Mouse (Mus musculus) hindbrain, embryonic 12.5 days (tissue): ENCODE data around the gene Crlf1. TPM values are rescaled to one million over a fixed set of nuclear protein-coding genes. Genes with fewer than 3 reads are reported as not detected.
A peak's percentile ranks its signal among the peaks of the same experiment; 100 is the strongest.

Experiments
- ATAC-seq: fragments of 200-750 bp; cut with Nextera tagmentation; 2 replicates; pipeline ENCODE4 v1.8.0; 2017; ENCODE audit warnings: moderate TSS enrichment; ENCODE audit not compliant: low FRiP score
- H3K27ac ChIP-seq: fragments of 300-500 bp; sonication (generic); 2 replicates; pipeline ENCODE4 v1.5.1; 2016; ENCODE audit warnings: mild to moderate bottlenecking
- H3K27me3 ChIP-seq: fragments of 300-500 bp; sonication (generic); 2 replicates; pipeline ENCODE4 v1.6.1; 2016; ENCODE audit warnings: mild to moderate bottlenecking
- H3K36me3 ChIP-seq: fragments of 300-500 bp; sonication (generic); 2 replicates; pipeline ENCODE4 v1.6.1; 2016; ENCODE audit warnings: mild to moderate bottlenecking
- H3K4me1 ChIP-seq: fragments of 300-500 bp; sonication (generic); 2 replicates; pipeline ENCODE4 v1.6.1; 2016
- H3K4me2 ChIP-seq: fragments of 300-500 bp; sonication (generic); replicated peaks from 2 replicates; pipeline ENCODE4 v1.6.1; 2016; ENCODE audit warnings: mild to moderate bottlenecking
- H3K4me3 ChIP-seq: fragments of 300-500 bp; sonication (generic); 2 replicates; pipeline ENCODE4 v1.5.1; 2016; ENCODE audit warnings: mild to moderate bottlenecking
- H3K9ac ChIP-seq: fragments of 300-500 bp; sonication (generic); 2 replicates; pipeline ENCODE4 v1.6.1; 2016; ENCODE audit warnings: mild to moderate bottlenecking, moderate library complexity
- H3K9me3 ChIP-seq: fragments of 300-500 bp; sonication (generic); replicated peaks from 2 replicates; pipeline ENCODE4 v1.6.1; 2016; ENCODE audit warnings: mild to moderate bottlenecking
- WGBS: fragments of 180-500 bp; shearing (Covaris S2); methylation state at CpG from one replicate; pipeline ENCODE4 v1.1.7; 2016; 5-methylcytosine and 5-hydroxymethylcytosine counted together
- polyA plus RNA-seq: library from polyadenylated mRNA; unstranded; fragments of >200 nt; fragmentation: Nextera tagmentation; extraction: Ambion mirVana; gene quantifications from 2 replicates; pipeline ENCODE4 v1.2.1, GENCODE M21; 2016

Crlf1 gene
- polyA plus RNA-seq, 1 experiment from 2014 or later, result 4.2 TPM

- H3K9me3 ChIP-seq, result no peaks in the 10 kb centered on the region
- H3K4me2 ChIP-seq, result no peak overlapping the region
- no peak overlapping the region for H3K27ac ChIP-seq
- H3K4me3 ChIP-seq, result no peak overlapping the region
- no peaks in the 10 kb centered on the region for H3K27me3 ChIP-seq
- peaks cover 5% of the 10 kb centered on the region for H3K4me1 ChIP-seq
- no peak for ATAC-seq
- H3K36me3 ChIP-seq, result peaks cover 3% of the 10 kb centered on the region; the same call in 1 of the 2 replicates
- WGBS, result 51% methylated on average over 2 of the region's 2 CpGs
- no peak overlapping the region for H3K9ac ChIP-seq
Measured at GRCm38 (mm10) chr8:70469938-70470337, 23.0 kb upstream of the Crlf1 start.

DNA sequence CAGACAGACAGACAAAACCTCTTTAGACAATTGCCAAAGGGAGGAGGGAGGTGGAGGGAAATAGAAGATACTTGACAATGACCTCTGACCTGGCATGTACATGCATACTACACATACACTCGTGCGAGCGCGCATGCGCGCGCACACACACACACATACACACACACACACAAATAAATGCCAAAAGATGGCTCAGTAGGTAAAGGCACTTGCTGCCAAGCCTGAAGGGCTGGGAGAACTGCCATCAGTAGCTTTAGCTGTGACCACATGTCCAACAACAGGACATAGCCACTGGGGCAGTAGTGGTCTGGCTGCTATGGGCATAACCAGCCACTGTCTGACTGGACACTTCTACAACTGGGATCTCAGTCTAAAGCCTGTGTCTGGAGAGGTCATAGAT is 21.1 kb upstream of the Crlf1 start:
- Histone ChIP-seq H3K4me1 (peaks cover 11% of the 10 kb centered on the region), H3K9me3 (no peaks in the 10 kb centered on the region), H3K4me3 (no peak overlapping the region), H3K27me3 (no peaks in the 10 kb centered on the region), H3K36me3 (no peaks in the 10 kb centered on the region), H3K27ac (no peak overlapping the region), H3K4me2 (no peak overlapping the region), H3K9ac (no peak overlapping the region)
- 98% methylated on average over 7 of the region's 7 CpGs for WGBS
- no peak for ATAC-seq

DNA sequence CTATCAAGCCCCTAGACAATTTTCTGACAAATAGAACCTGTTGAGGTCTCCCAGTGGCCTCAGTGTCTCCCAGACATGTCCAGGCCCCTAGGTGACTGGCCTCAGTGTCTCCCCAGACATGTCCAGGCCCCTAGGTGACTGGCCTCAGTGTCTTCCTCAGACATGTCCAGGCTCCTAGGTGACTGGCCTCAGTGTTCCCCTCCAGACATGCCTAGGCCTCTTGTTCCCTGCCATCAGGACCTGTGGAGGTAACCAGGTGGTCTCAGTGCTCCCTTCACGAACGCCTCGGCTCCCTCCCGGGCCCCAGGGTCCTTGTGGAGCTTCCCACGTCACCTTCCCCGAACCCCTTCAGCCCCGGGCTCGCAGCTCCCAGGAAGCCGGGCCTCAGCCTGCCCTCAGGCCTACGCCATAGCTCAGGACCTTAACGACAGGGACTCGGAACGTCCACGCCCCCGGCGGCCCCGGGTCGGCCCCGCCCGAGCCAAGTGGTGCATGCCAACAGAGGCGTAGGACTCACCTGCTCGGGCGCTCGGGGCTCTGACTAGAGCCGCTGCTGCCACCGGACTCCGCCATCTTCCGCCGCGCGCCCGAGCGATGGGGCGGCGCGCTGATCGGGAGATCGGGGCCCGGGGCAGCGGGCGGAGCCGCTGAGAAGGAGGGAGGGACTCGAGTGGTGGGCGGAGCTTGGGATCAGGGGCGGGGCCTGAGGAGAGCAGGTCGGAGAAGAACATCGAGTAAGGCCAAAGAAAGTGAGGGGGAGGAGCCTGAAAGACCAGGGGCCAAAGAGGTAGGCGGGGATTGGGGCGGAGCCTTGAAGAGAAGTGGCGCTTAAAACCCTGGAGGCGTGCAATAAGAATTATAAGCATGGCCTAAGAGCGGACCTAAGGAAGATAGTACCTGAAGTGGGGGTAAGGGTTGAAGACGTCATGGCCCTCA is 16.4 kb upstream of the Crlf1 start, which contains the start of gene Klhl26:
Gene Klhl26, minus strand, starts transcription at position 636 of the 936 bp plus-strand sequence.
- Histone ChIP-seq H3K27me3 (peaks cover 26% of the 10 kb centered on the region), H3K27ac (peak within 1 kb of the TSS; percentile 40; the same call in 1 of the 2 replicates), H3K36me3 (no peaks in the 10 kb centered on the region), H3K4me3 (peak within 1 kb of the TSS; percentile 82), H3K9ac (peak within 1 kb of the TSS; percentile 85), H3K9me3 (no peaks in the 10 kb centered on the region), H3K4me1 (peaks cover 6% of the 10 kb centered on the region), H3K4me2 (peak within 1 kb of the TSS; percentile 81)
- peak; percentile 81 for ATAC-seq
- under 1% methylated on average over 51 of the region's 53 CpGs for WGBS

GRCm38 (mm10) chr8:70477269-70477982 is 15.5 kb upstream of the Crlf1 start:
- Histone ChIP-seq H3K9ac (0 out of 2 replicates have a peak overlapping the region, but pooled peaks have one; percentile 85), H3K4me3 (peak overlapping the region; percentile 82), H3K4me1 (peaks cover 6% of the 10 kb centered on the region), H3K27ac (no peak overlapping the region), H3K9me3 (no peaks in the 10 kb centered on the region), H3K27me3 (peaks cover 34% of the 10 kb centered on the region), H3K36me3 (no peaks in the 10 kb centered on the region), H3K4me2 (peak overlapping the region; percentile 81)
- 2% methylated on average over 21 of the region's 21 CpGs for WGBS
- ATAC-seq, result peak; percentile 23

- H3K27me3 ChIP-seq, result peaks cover 78% of the 10 kb centered on the region
- H3K9me3 ChIP-seq, result no peaks in the 10 kb centered on the region
- H3K4me1 ChIP-seq, result peaks cover 7% of the 10 kb centered on the region
- no peak overlapping the region for H3K4me3 ChIP-seq
- ATAC-seq, result no peak
- 66% methylated on average over 3 of the region's 3 CpGs for WGBS
- H3K36me3 ChIP-seq, result no peaks in the 10 kb centered on the region
- H3K9ac ChIP-seq, result no peak overlapping the region
- H3K4me2 ChIP-seq, result no peak overlapping the region
- no peak overlapping the region for H3K27ac ChIP-seq
Measured at GRCm38 (mm10) chr8:70481908-70482307, 11.1 kb upstream of the Crlf1 start.

DNA sequence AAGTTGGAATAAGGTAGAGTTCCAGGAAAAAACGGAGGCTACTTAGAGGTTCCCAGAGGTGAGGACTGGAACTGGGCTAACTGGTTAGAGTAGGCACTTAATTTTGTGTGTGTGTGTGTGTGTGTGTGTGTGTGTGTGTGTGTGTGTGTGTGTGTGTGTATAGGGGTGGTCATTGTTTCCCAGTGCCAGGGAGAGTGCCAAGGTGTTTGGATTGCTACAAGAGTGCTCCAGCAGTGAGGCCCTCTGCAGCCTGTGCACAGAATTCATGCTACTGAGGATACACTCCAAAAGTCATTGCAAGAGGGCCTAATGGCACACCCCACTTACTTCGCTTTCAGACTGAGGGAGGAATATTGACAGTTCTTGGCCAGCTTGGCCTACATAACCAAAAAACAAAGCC is 10.0 kb upstream of the Crlf1 start:
- Histone ChIP-seq H3K36me3 (no peaks in the 10 kb centered on the region), H3K4me1 (peaks cover 14% of the 10 kb centered on the region), H3K4me3 (no peak overlapping the region), H3K9me3 (no peaks in the 10 kb centered on the region), H3K27me3 (peaks cover 83% of the 10 kb centered on the region), H3K9ac (no peak overlapping the region), H3K27ac (no peak overlapping the region), H3K4me2 (no peak overlapping the region)
- 56% methylated on average over 2 of the region's 2 CpGs for WGBS
- ATAC-seq, result no peak

DNA sequence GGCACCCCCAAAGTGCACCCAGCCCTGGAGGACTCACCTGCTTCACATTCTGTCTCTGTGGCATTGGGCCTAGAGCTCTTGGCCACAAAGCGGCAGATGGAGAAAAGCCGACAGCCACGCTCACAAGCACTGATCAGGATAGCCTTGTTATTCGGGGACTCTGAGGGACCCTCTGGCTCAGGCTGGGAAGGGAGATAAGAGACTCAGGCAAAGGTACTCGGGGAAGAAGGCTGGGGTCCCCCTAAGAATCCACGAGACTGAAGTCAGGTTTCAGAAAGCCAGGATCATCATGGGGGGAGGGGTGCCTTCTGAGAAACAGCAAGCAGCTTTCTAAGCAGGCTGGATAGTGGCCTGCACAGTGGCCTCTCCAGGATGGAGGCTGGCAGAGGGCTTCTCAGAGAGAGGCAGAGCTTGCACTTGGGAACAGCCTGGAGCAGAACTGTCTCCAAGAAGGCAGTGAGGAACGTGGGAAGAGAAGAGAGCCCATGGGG is 6.7 kb upstream of the Crlf1 start:
- Histone ChIP-seq H3K4me2 (peak overlapping the region; percentile 70), H3K9ac (peak overlapping the region; percentile 69; the same call in 1 of the 2 replicates), H3K4me1 (peaks cover 33% of the 10 kb centered on the region), H3K9me3 (no peaks in the 10 kb centered on the region), H3K4me3 (peak overlapping the region; percentile 45; the same call in 1 of the 2 replicates), H3K27me3 (peaks cover 98% of the 10 kb centered on the region), H3K27ac (no peak overlapping the region), H3K36me3 (no peaks in the 10 kb centered on the region)
- no peak for ATAC-seq
- 51% methylated on average over 7 of the region's 7 CpGs for whole genome bisulfite sequencing

DNA sequence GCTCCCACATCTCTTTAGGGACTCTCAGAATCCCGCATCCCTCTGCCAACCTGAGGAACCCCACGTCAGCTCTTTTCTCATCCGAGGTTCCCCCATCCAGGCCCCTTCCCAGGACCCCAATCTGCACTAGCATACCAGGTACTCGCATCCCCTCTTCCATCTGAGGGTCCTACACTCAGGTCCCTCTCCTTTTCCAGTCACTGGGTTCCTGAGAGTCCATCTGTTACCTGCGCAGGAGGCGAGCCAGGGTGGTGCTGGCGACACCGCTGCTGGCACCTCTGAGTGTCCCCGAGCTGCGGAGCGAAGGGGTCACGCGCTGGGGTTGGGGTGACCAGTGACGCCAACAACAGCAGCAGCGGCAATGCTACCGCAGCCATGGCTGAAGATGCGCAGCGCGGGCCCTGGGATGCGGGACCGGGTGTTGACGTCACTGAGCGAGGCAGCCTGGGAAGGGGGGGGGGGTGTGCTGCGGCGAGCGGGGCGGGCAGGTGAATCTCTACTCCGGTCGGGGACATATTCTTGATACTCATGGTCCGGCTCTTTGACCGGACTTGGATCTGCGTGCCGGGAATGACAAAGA is 5.9 kb upstream of the Crlf1 start, which contains the start of gene Tmem59l:
Gene Tmem59l, minus strand, starts transcription at position 418 of the 580 bp plus-strand sequence.
- ATAC-seq, result peak; percentile 51; the same call in 1 of the 2 replicates
- peaks cover 99% of the 10 kb centered on the region for H3K27me3 ChIP-seq
- H3K9ac ChIP-seq, result peak within 1 kb of the TSS; percentile 69
- no peaks in the 10 kb centered on the region for H3K36me3 ChIP-seq
- H3K4me2 ChIP-seq, result peak within 1 kb of the TSS; percentile 70
- H3K4me1 ChIP-seq, result peaks cover 33% of the 10 kb centered on the region
- H3K4me3 ChIP-seq, result peak within 1 kb of the TSS; percentile 45
- no peak within 1 kb of the TSS for H3K27ac ChIP-seq
- H3K9me3 ChIP-seq, result no peaks in the 10 kb centered on the region
- WGBS, result 3% methylated on average over 33 of the region's 33 CpGs

GRCm38 (mm10) chr8:70487993-70488796 is 4.8 kb upstream of the Crlf1 start:
- peaks cover 100% of the 10 kb centered on the region for H3K27me3 ChIP-seq
- H3K27ac ChIP-seq, result no peak overlapping the region
- H3K4me1 ChIP-seq, result peaks cover 44% of the 10 kb centered on the region
- H3K36me3 ChIP-seq, result no peaks in the 10 kb centered on the region
- ATAC-seq, result no peak
- H3K9ac ChIP-seq, result 0 out of 2 replicates have a peak overlapping the region, but pooled peaks have one; percentile 39
- 1% methylated on average over 55 of the region's 55 CpGs for WGBS
- peak overlapping the region; percentile 25 for H3K4me3 ChIP-seq
- H3K4me2 ChIP-seq, result peak overlapping the region; percentile 70
- no peaks in the 10 kb centered on the region for H3K9me3 ChIP-seq

DNA sequence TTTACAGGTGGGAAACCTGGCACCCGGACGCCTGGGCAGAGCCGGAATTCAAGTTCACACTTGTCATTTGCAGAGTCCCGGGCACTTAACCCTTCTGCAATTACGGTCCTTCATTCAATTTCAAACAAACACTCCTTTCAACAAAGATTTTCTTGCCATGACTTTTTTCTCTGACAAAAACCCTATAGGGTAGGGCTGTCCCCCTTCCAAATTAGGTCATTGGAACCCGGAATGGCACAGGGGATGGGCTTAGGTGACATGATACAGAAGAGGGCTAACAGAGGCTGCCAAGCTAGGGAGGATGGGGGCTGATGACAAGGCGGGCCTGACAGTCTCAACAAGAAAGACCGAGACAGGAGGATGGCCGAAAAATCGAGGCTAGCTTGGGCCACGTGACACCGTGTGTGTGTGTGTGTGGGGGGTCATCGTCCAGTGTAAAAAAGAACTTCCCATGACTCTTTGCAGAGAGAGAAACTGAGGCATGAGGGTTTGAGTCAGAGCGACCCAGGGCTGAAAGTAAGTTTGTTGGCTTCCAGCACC is 4.0 kb upstream of the Crlf1 start:
- peak overlapping the region; percentile 20; the same call in 1 of the 2 replicates for H3K4me3 ChIP-seq
- no peaks in the 10 kb centered on the region for H3K36me3 ChIP-seq
- peaks cover 52% of the 10 kb centered on the region for H3K4me1 ChIP-seq
- no peak overlapping the region for H3K9ac ChIP-seq
- peaks cover 100% of the 10 kb centered on the region for H3K27me3 ChIP-seq
- no peaks in the 10 kb centered on the region for H3K9me3 ChIP-seq
- no peak overlapping the region for H3K27ac ChIP-seq
- H3K4me2 ChIP-seq, result peak overlapping the region; percentile 70
- no peak for ATAC-seq
- 3% methylated on average over 14 of the region's 14 CpGs for WGBS

DNA sequence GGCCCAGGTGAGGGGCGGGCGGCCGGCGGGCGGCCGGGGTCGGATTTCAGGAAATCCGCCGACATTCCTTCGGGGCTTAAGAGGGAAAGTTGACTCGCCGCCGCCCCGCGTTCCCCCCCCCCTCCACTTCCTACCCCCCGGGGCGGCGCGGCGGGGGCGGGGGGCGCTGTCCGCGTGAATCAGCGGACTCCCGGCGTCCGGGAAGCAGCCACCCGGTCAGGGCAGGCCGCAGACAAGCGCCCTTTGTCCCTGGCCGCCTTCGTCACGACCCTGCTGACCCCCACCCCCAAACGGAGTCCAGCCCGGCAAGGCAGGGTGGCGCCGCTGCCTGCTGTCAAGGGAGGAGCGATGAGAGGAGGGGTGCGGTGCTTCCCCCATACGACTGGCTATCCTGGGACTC is 3.4 kb upstream of the Crlf1 start:
- Histone ChIP-seq H3K36me3 (no peaks in the 10 kb centered on the region), H3K9ac (0 out of 2 replicates have a peak overlapping the region, but pooled peaks have one; percentile 2), H3K4me1 (peaks cover 57% of the 10 kb centered on the region), H3K4me3 (peak overlapping the region; percentile 20), H3K27me3 (peaks cover 100% of the 10 kb centered on the region), H3K27ac (no peak overlapping the region), H3K9me3 (no peaks in the 10 kb centered on the region), H3K4me2 (peak overlapping the region; percentile 39)
- 1% methylated on average over 37 of the region's 41 CpGs for WGBS
- ATAC-seq, result no peak
